Mouse (Mus musculus): ENCODE data around the gene Zic1. TPM values are rescaled to one million over a fixed set of nuclear protein-coding genes. Genes with fewer than 3 reads are reported as not detected.

Zic1 gene
- total RNA-seq, 2 experiments from 2014 or later = 2.3 to 4.0 TPM

DNA sequence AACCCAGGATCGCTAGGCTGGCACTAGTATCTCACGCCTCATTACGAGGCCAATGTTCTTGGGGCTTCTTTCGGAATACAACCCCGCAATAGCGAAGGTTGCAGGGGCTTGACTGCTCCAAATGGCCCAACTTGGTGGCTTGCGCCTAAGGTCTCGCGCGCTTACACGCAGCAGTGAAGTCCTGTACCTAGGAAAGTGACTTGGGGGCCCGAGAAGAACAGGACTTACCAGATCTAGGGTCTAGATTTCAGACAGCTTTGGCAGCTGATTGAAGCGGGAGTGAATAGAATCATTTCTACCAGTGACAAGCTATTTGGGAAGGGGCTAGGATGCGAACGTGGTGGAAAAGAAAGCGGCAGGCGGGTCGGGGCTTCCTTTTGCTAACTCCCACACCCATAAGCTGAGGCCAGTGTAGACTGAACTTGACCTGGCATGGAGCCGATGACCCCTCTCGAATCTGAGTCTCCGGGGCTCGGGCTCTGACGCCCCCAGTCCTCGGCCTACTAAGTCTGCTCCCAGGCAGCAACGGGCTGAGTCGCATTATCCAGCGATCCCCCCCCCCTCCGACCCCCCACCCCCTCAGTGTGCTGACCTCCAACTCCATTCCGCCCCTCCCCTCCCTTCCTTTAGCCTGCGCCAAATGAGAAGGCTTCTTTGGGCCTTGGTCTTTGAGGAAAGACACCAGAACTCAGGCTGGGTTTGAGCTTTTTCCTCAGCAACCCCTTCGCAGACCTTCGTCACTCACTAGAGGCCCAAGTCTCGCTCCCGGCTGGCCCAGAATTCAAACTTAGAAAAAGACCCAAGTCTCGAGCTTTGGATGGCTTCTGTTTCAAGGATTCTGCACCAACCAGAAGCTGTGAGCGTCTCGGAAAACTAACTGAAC lies 11.8 kb downstream of the Zic1 start:
- DNase-seq = no peak

DNA sequence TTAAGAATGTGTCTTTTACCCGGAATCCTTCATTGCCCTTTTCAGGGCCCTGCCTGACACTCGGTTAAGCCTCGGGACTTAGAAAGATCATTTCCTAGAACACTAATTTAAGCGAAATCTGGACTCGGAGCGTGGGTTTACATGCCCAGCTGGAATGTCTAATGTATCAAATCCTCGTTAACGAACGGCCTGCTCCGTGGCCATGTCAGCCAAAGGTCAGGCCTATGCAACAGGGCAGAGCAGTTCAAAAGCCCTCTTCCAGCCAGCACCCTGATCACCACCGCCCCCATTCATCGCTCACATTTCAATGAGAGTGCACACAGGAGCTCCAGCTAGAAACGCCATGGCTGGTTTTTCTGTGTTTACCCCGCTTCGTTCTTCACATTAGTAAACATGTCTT lies 12.8 kb downstream of the Zic1 start:
- DNase-seq = no peak

DNA sequence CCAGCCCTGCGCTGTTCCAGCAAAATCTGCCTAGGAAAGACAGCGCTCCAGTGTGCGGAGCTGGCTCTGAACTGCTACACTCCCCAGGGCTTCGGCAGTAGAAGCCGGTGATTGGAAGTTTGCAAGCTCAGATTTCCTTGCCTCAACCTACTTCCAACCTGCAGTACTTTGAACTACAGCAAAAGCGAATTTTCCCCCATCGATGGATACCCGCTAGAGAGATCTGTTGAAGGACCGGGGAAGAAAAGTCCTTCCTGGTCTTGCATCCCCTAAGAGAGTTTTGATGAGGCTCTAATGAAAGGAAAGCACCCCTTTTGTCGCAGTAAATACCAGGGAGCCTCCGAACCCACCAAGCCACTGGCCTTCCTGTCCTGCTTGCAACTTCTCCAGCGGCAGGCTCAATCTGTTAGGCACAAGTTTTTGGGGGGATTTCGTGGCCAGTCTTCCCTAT lies 13.6 kb downstream of the Zic1 start:
- DNase-seq = no peak

DNA sequence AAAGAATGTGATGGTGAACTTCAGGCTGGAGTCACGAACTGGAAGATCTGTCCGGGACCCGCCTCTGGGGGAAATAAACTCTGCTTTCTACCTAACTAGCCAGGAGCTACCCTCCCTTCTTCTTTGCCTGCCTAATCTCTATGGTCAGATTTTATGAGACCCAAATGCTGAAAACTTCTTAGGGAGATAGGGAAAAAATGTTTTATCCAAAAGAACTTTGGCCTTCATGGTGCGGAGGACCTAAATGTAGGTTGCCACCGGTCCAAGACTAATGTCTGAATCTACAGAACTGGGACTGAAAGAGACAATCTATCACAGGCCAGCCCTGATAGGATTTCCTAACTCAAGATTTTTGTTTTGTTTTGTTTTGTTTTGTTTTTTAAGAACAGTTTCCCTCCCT lies 14.2 kb downstream of the Zic1 start:
- DNase-seq = no peak

DNA sequence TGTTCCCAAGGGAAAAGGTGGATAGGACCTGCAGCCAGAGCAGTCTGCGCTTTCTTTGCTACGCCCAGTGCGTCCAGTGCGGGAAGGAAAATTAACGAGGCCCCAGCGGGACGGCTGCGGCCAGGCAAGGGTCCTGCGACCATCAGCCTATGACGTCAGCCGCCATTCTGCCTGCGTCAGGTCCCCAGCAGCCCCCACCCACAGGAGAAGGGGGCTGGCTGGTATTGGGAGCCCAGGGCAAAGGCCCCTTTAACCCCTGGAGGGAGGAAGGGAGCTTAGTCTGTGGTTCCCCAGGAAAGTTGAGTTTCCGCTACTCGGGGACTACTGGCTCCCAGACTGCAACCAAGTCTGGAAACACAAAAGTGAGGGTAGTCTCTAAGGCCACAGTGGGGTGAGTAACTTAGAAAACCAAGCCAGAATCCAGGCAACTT lies 14.7 kb downstream of the Zic1 start:
- DNase-seq = no peak

DNA sequence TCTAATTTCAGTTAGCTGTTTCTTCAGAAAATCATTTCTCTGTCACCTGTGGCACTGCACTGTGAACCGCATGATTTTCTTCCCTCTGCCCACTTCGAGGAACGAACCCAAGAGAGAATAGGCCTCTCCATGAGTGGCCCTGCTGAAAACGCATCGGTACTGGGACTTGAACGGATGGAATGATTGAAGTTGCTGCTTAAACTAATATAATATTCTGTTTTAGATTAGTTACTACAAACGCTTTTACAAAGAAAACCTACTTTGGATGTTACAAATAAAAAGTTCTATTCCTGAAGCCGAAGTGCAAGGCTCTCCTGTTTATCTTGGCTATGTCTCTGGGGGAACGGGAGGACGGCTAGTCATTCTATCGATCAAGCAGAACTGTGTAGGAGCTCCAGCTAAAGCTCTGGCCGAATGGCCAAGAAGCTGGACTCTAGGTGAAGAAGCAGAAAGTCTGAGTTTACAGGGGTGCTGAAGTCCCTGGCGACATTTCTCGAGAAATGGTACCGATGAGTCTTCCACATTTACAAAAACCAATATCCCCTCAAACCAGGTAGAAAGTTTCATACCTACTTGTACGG lies 15.3 kb downstream of the Zic1 start:
- no peak for DNase-seq

DNA sequence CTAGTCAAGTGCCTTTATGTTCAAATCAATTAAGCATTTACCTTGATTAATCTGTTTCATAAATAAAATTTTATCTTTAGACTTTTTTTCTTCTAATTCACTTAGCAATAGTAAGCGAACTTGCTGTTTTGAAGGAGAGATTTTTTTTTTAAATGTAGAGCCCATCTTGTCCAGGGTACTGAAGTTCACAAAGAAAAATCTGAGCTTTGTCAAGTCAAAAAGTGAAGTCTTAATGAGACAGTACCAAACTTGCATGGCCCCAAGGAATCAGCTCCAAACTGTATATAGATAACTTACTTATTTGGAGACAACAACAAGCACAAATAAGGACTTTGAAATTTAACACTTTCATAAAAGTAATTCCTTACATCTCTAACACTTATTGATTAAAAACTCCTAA lies 16.9 kb downstream of the Zic1 start:
- DNase-seq = no peak

DNA sequence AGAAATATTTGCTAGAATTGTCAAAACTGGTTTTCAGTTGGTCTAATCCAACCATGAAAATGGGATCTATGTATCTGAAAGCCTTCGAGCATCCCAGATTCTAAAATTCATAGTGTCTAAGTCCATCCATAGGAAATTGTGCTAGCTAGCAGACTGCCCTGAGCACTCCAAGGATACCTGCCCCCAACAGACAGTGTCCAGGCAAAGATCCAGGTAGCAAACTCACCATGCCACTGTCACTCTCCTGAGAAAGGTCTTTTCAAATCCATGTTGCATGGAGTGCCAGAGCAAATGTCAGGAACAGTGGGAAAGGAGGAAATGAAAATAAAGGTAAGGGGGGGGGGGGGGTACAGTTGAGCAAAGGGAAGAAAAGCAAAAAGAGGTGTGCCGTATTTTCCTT lies 18.0 kb downstream of the Zic1 start:
- no peak for DNase-seq

Other genes with a start within 250 kb of the Zic1 start
- gene Zic4, start 3.4 kb downstream of the Zic1 start, total RNA-seq (2021) = under 1 TPM; 0.16 to 0.50 TPM

Data from gastrocnemius, postnatal 10 days (tissue).